15 mouse cellular contexts compared by ENCODE assay signal in the genomic region with DNA sequence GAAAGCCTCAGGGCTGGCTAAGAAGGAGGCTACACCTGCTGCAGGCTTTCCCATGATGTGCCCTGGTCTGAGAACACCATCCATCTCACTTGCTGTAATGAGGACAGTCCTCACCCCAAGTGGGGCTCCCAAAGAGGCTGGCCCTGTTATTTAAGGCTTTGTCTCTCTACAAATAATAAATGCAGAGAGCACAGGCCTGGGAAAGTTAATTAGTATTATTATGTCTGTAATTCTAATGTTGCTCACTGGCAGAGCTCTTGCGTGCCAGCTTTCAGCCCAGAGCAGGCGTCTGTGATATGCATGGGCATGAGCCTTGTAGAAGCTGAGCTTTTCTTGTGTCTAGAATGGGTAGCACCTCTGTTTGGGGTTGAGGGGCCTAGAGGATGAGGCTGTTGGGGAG.
"Had no signal": no experiment of that assay in that cellular context is flagged by ENCODE, and none has a peak within 500 bp of the region (broad histone marks: within the 10 kb centered on the region; RNA-seq: fewer than 3 reads in every experiment).

No protein-coding gene starts in this region.

- H3K9me3 ChIP-seq: kidney, embryonic 15.5 days; limb, embryonic 10.5 days; liver, embryonic 15.5 days; midbrain, embryonic 15.5 days; neural tube, embryonic 13.5 days had no signal

- ATAC-seq: lung, postnatal 0 days; midbrain, embryonic 15.5 days had no signal

- H3K9ac ChIP-seq: kidney, embryonic 15.5 days; liver, embryonic 15.5 days; midbrain, embryonic 15.5 days; neural tube, embryonic 13.5 days had no signal

- H3K36me3 ChIP-seq: kidney, embryonic 15.5 days; limb, embryonic 10.5 days; liver, embryonic 15.5 days; midbrain, embryonic 15.5 days; neural tube, embryonic 13.5 days had no signal

- H3K4me3 ChIP-seq: kidney, embryonic 15.5 days; limb, embryonic 10.5 days; liver, embryonic 15.5 days; midbrain, embryonic 15.5 days; neural tube, embryonic 13.5 days had no signal

- H3K27ac ChIP-seq: kidney, embryonic 15.5 days; limb, embryonic 10.5 days; liver, embryonic 15.5 days; midbrain, embryonic 15.5 days; neural tube, embryonic 13.5 days; stomach, postnatal 0 days had no signal

- H3K27me3 ChIP-seq: kidney, embryonic 15.5 days; liver, embryonic 15.5 days; midbrain, embryonic 15.5 days; neural tube, embryonic 13.5 days had no signal

- H3K4me2 ChIP-seq: kidney, embryonic 15.5 days; liver, embryonic 11.5 days; liver, embryonic 15.5 days; midbrain, embryonic 15.5 days; neural tube, embryonic 13.5 days had no signal

- DNase-seq: kidney, adult 2 months; kidney, postnatal 14 days; layer of hippocampus, adult 9-11 months; layer of hippocampus, postnatal 36 days; lung, adult 2 months; lung, postnatal 36 days; thymus, postnatal 4 days had no signal
